Mouse (Mus musculus) CH12.LX (cell line): ENCODE results near the gene Acp7.

ENCODE experiments used
- CTCF ChIP-seq, 2 experiments: IDR thresholded peaks in 1 of 2; conservative IDR thresholded peaks in 1 of 2; 2 replicates each; pipeline ENCODE4 v1.5.1; 2011 to 2012; ENCODE audit warnings: low read depth in 2 of 2, low read length in 2 of 2, improper control_type of control experiment in 1 of 2, inconsistent platforms in 1 of 2, mild to moderate bottlenecking in 1 of 2, moderate library complexity in 1 of 2
- EP300 ChIP-seq: IDR thresholded peaks from 2 replicates; pipeline ENCODE4 v1.6.1; 2011; ENCODE audit warnings: low read length, improper control_type of control experiment
- RCOR1 ChIP-seq: conservative IDR thresholded peaks from 2 replicates; pipeline ENCODE4 v1.6.1; 2012; ENCODE audit warnings: low read depth, mild to moderate bottlenecking, inconsistent platforms, low read length, improper control_type of control experiment
- SMC3 ChIP-seq: IDR thresholded peaks from 2 replicates; pipeline ENCODE4 v1.6.1; 2011; ENCODE audit warnings: low read depth, low read length, improper control_type of control experiment

GRCm38 (mm10) chr7:28624791-28625190 is 6.3 kb downstream of the Acp7 start:
- TF ChIP-seq EP300 (no peak), RCOR1 (no peak), SMC3 (no peak), CTCF (conservative IDR thresholded peaks at IDR 0.05 in 1 of 2, IDR thresholded peaks at IDR 0.05 in 1 of 2; ENCODE audit: low read depth in 2 of 2, low read length in 2 of 2) (no peak)
